Mouse (Mus musculus) thymus, postnatal 10 days (tissue): ENCODE data around the gene Tead2.

ENCODE experiments used
- DNase-seq, 2 experiments: peaks; one replicate each; pipeline ENCODE4 v3.0.0; 2021; ENCODE audit warnings: low spot score in 2 of 2

Gene Tead2

GRCm38 (mm10) chr7:45257063-45257840 lies 41.7 kb downstream of the Tead2 start:
- DNase-seq = no peak

- DNase-seq = no peak
Observed at GRCm38 (mm10) chr7:45259281-45259680, 43.7 kb downstream of the Tead2 start.

DNA sequence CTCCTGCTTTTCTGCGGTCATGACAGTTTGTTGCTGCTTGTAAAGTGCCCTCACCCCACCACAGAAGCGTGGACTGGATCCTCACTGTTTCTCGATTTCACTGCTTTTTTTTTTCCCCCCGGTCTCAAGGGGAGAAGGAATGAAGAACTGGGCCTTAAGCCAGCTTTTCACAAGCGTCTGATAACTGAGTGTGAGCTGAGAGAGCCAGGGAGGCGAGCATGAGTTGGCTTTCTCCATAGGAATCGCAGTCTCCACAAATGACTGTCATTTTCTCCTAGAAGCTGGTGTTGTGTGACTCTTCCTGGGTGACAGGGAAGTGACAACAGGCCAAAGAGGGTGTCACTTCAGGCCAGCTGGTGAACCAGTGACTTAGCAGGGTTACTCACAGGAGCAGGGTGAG lies 46.7 kb downstream of the Tead2 start:
- DNase-seq = no peak

- no peak for DNase-seq
Observed at GRCm38 (mm10) chr7:45263006-45263607, 47.6 kb downstream of the Tead2 start.

GRCm38 (mm10) chr7:45264348-45264747 lies 48.8 kb downstream of the Tead2 start:
- DNase-seq = no peak

GRCm38 (mm10) chr7:45265518-45265917 lies 50.0 kb downstream of the Tead2 start:
- no peak for DNase-seq

- no peak for DNase-seq
Observed at GRCm38 (mm10) chr7:45272786-45273412, 57.3 kb downstream of the Tead2 start.

DNA sequence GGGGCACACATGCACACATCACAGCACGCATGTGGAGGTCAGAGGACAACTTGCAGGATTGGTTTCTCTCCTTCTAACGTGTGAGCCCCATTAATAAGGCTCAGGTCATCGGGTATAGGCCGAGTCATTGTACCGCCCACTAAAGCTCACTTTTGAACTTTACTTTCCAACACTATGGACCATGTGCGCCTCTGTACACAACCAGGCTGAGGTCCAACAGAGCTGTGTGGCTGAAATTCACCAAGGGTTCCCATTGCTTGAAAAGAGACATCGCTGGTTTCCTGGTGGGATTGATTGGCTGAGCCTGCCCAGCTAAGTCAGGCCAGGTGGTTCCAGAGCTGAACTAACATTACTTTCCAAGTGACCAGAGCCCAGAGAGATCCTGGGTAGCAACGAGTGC lies 58.1 kb downstream of the Tead2 start:
- no peak for DNase-seq

DNA sequence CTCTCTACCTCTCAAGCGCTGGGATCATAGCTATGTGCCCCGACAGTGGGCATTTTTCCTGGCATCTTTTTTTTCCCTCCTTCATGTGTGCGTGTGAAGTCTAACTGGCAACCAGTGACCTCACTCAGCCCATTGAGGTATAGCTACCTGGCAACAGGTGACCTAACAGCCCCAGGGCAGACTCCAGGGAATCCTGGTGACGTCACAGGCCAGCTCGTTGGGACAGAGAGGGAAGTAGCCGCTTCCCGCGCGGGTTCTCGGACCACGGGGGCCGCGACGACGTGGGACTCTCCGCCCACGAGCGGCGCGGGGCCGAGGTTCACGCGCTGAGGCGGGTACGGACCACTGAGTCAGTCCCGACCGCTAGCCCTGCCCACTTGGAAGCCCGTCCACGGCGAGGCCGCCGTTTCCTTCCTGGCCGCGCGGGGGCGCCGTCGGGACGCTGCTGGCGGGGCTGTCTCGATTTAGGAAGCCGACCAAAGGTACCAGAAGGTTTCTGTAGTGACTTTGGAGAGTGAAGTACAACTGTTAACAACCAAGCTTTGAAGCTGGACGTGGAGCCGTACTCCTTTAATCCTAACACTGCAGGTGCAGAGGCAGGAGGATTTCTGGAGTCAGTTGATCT lies 61.7 kb downstream of the Tead2 start, which contains the start of gene Slc6a21:
TSS of gene Slc6a21 (plus strand) at position 378 of the 625 bp plus-strand sequence.
- peak; percentile 30 to 76 for DNase-seq
